ENCODE assay signal across 17 mouse cellular contexts in the genomic region with DNA sequence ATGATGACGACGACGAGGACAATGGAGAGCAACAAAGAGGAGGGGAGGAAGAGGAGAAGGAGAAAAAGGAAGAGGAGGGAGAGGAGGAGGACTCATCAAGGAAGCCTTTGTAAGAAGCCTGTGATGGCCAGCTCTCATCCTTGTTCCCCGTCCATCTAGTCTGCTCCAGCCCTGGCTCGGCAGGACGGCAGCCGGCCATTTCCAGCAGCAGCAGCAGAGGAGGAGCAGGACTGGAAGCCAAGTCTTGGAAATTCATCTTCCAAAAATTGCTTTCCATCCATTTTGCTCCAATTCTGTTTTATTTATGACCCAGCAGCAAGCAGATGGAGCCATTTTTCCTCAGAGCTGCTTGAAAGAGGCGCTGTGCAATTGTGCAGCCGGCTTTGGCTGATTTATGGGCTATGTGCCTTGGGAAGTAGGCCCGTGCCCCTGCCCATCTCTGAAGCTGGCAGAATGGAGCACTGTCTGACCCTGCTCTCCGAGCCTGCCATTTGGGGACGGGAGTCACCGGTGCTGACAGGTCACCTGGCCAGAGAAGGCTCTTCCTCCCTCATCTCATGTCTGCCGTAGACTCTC.
A peak's percentile ranks its signal among the peaks of the same experiment; 100 is the strongest.
DNase-seq lines count a peak whose midpoint lies in the region; ATAC-seq and TF ChIP-seq lines count a peak whose summit lies in the region.
"Had no signal": no experiment of that assay in that cellular context is flagged by ENCODE, and none has a peak within 500 bp of the region (broad histone marks: within the 10 kb centered on the region; RNA-seq: fewer than 3 reads in every experiment).

No protein-coding gene starts in this region.

- peaks cover 3% of the 10 kb centered on the region for H3K4me1 ChIP-seq in cerebellum, adult 2 months (ENCODE audit: control insufficient read depth, insufficient read depth, low read length)
- peaks cover 3% of the 10 kb centered on the region for H3K4me1 ChIP-seq in hindbrain, embryonic 16.5 days (ENCODE audit: control insufficient read depth, insufficient read depth, low read depth, low read length)
- H3K4me1 ChIP-seq in hindbrain, embryonic 14.5 days (replicated peaks; ENCODE audit: control insufficient read depth, insufficient read depth, low read length), result peaks cover 6% of the 10 kb centered on the region
- peaks cover 4% of the 10 kb centered on the region; the same call in 1 of the 2 replicates for H3K4me1 ChIP-seq in neural tube, embryonic 11.5 days (ENCODE audit: control insufficient read depth, insufficient read depth, low read length)
- H3K4me1 ChIP-seq in neural tube, embryonic 14.5 days (ENCODE audit: control insufficient read depth, insufficient read depth, low read length), result no peaks in the 10 kb centered on the region; the same call in 1 of the 2 replicates
- H3K4me1 ChIP-seq: embryonic facial prominence, embryonic 15.5 days; heart, embryonic 13.5 days; midbrain, embryonic 12.5 days had no signal

- H3K4me3 ChIP-seq in cerebellum, adult 2 months (replicated peaks; ENCODE audit: insufficient read depth, low read depth, low read length), result no peak overlapping the region
- no peak overlapping the region for H3K4me3 ChIP-seq in hindbrain, embryonic 16.5 days (ENCODE audit: low read length)
- H3K4me3 ChIP-seq in hindbrain, embryonic 14.5 days (replicated peaks; ENCODE audit: low read length), result no peak overlapping the region
- no peak overlapping the region for H3K4me3 ChIP-seq in neural tube, embryonic 11.5 days (ENCODE audit: low read depth, low read length)
- no peak overlapping the region for H3K4me3 ChIP-seq in neural tube, embryonic 14.5 days (ENCODE audit: low read depth, low read length)
- H3K4me3 ChIP-seq: embryonic facial prominence, embryonic 15.5 days; heart, embryonic 13.5 days; midbrain, embryonic 12.5 days had no signal

- no peaks in the 10 kb centered on the region for H3K9me3 ChIP-seq in hindbrain, embryonic 16.5 days (ENCODE audit: control insufficient read depth, low read length)
- no peaks in the 10 kb centered on the region for H3K9me3 ChIP-seq in hindbrain, embryonic 14.5 days (ENCODE audit: control insufficient read depth, low read length)
- no peaks in the 10 kb centered on the region for H3K9me3 ChIP-seq in neural tube, embryonic 11.5 days (ENCODE audit: control insufficient read depth, low read length)
- H3K9me3 ChIP-seq in neural tube, embryonic 14.5 days (ENCODE audit: control insufficient read depth, low read length), result no peaks in the 10 kb centered on the region
- H3K9me3 ChIP-seq: embryonic facial prominence, embryonic 15.5 days; heart, embryonic 13.5 days; midbrain, embryonic 12.5 days had no signal

- DNase-seq in cerebellum, postnatal 14 days, result peak; percentile 58 to 59
- DNase-seq in cerebellum, adult 2 months, result no peak
- no peak for DNase-seq in hindbrain, embryonic 14.5 days (ENCODE audit: low spot score)
- no peak for DNase-seq in neural tube, embryonic 11.5 days (ENCODE audit: low spot score)
- DNase-seq in neural tube, embryonic 10.5 days (ENCODE audit: extremely low spot score, low spot score), result no peak
- DNase-seq: adrenal gland, postnatal 36 days; heart, postnatal 4 days; kidney, adult 18-20 months; lung, postnatal 36 days; thymus, postnatal 14 days had no signal

- H3K9ac ChIP-seq in hindbrain, embryonic 16.5 days (ENCODE audit: low read depth, low read length), result no peak overlapping the region
- no peak overlapping the region for H3K9ac ChIP-seq in hindbrain, embryonic 14.5 days
- no peak overlapping the region for H3K9ac ChIP-seq in neural tube, embryonic 11.5 days (ENCODE audit: low read length)
- H3K9ac ChIP-seq in neural tube, embryonic 14.5 days (replicated peaks; ENCODE audit: low read depth, low read length), result no peak overlapping the region
- H3K9ac ChIP-seq: embryonic facial prominence, embryonic 15.5 days; heart, embryonic 13.5 days; midbrain, embryonic 12.5 days had no signal

- H3K27me3 ChIP-seq in cerebellum, adult 2 months (ENCODE audit: control insufficient read depth, insufficient read depth, low read length), result no peaks in the 10 kb centered on the region
- no peaks in the 10 kb centered on the region for H3K27me3 ChIP-seq in hindbrain, embryonic 16.5 days (replicated peaks; ENCODE audit: control insufficient read depth, insufficient read depth, low read length)
- 0 out of 2 replicates have a peak, but pooled peaks cover 4% of the 10 kb centered on the region for H3K27me3 ChIP-seq in hindbrain, embryonic 14.5 days (ENCODE audit: control insufficient read depth, insufficient read depth, low read length)
- H3K27me3 ChIP-seq in neural tube, embryonic 11.5 days (ENCODE audit: control insufficient read depth, insufficient read depth, low read length), result no peaks in the 10 kb centered on the region
- H3K27me3 ChIP-seq in neural tube, embryonic 14.5 days (ENCODE audit: control insufficient read depth, insufficient read depth, low read length), result no peaks in the 10 kb centered on the region
- H3K27me3 ChIP-seq: embryonic facial prominence, embryonic 15.5 days; heart, embryonic 13.5 days had no signal

- H3K4me2 ChIP-seq in hindbrain, embryonic 16.5 days (ENCODE audit: low read length), result no peak overlapping the region
- no peak overlapping the region for H3K4me2 ChIP-seq in hindbrain, embryonic 14.5 days (replicated peaks)
- no peak overlapping the region for H3K4me2 ChIP-seq in neural tube, embryonic 11.5 days (ENCODE audit: low read depth)
- H3K4me2 ChIP-seq in neural tube, embryonic 14.5 days (ENCODE audit: low read depth, low read length), result no peak overlapping the region
- H3K4me2 ChIP-seq: embryonic facial prominence, embryonic 15.5 days; heart, embryonic 13.5 days; midbrain, embryonic 12.5 days had no signal

- no peak for TF ChIP-seq POLR2A in cerebellum, adult 2 months (IDR thresholded peaks at IDR 0.05; ENCODE audit: borderline replicate concordance, insufficient read depth, low read length)

- WGBS in cerebellum, adult 2 months, result 44% methylated on average over 14 of the region's 14 CpGs
- WGBS in hindbrain, embryonic 16.5 days, result 64% methylated on average over 14 of the region's 14 CpGs
- WGBS in hindbrain, embryonic 14.5 days, result 74% methylated on average over 14 of the region's 14 CpGs
- whole genome bisulfite sequencing in neural tube, embryonic 11.5 days, result 49% methylated on average over 14 of the region's 14 CpGs
- WGBS in neural tube, embryonic 14.5 days, result 28% methylated on average over 14 of the region's 14 CpGs

- ATAC-seq in hindbrain, embryonic 16.5 days, result 0 out of 2 replicates have a peak, but pooled peaks have one; percentile 34
- no peak for ATAC-seq in hindbrain, embryonic 14.5 days (ENCODE audit: low FRiP score)
- ATAC-seq in neural tube, embryonic 11.5 days (ENCODE audit: insufficient read depth, low FRiP score, low TSS enrichment), result no peak
- no peak; the same call in 1 of the 2 replicates for ATAC-seq in neural tube, embryonic 14.5 days (ENCODE audit: low read depth)
- no peak for ATAC-seq in megakaryocyte progenitor cell, adult 5-6 weeks (replicated peaks; ENCODE audit: poor library complexity)

- H3K27ac ChIP-seq in cerebellum, adult 2 months (ENCODE audit: insufficient read depth, low read length), result no peak overlapping the region
- no peak overlapping the region for H3K27ac ChIP-seq in hindbrain, embryonic 16.5 days (ENCODE audit: low read depth, low read length)
- H3K27ac ChIP-seq in hindbrain, embryonic 14.5 days, result no peak overlapping the region
- H3K27ac ChIP-seq in neural tube, embryonic 11.5 days (ENCODE audit: low read depth, low read length), result 0 out of 2 replicates have a peak overlapping the region, but pooled peaks have one; percentile 14
- peak overlapping the region; percentile 24; the same call in 1 of the 2 replicates for H3K27ac ChIP-seq in neural tube, embryonic 14.5 days (ENCODE audit: low read depth, low read length)
- H3K27ac ChIP-seq: embryonic facial prominence, embryonic 15.5 days; heart, embryonic 13.5 days; midbrain, embryonic 12.5 days had no signal

- H3K36me3 ChIP-seq in hindbrain, embryonic 16.5 days (ENCODE audit: control insufficient read depth, insufficient read depth, low read length), result no peaks in the 10 kb centered on the region
- no peaks in the 10 kb centered on the region for H3K36me3 ChIP-seq in hindbrain, embryonic 14.5 days (replicated peaks; ENCODE audit: control insufficient read depth, insufficient read depth)
- no peaks in the 10 kb centered on the region for H3K36me3 ChIP-seq in neural tube, embryonic 11.5 days (ENCODE audit: control insufficient read depth, insufficient read depth, low read length)
- H3K36me3 ChIP-seq in neural tube, embryonic 14.5 days (ENCODE audit: control insufficient read depth, insufficient read depth, low read length), result no peaks in the 10 kb centered on the region
- H3K36me3 ChIP-seq: embryonic facial prominence, embryonic 15.5 days; G1E; heart, embryonic 13.5 days; midbrain, embryonic 12.5 days had no signal

- TF ChIP-seq CTCF in cerebellum, adult 2 months (IDR thresholded peaks at IDR 0.05; ENCODE audit: borderline replicate concordance, insufficient read depth, low read depth, low read length), result no peak

Comparison
In these comparisons a context has a peak if more than half of its experiments do, and no peak if none do; other contexts are left out.
1. DNase-seq: peak in cerebellum, postnatal 14 days (2 of 2); none in cerebellum, adult 2 months (0 of 2), hindbrain, embryonic 14.5 days (single experiment), neural tube, embryonic 11.5 days (single experiment) and neural tube, embryonic 10.5 days (single experiment).
2. H3K27ac ChIP-seq: peak in neural tube, embryonic 11.5 days (single experiment) and neural tube, embryonic 14.5 days (single experiment); none in cerebellum, adult 2 months (single experiment), hindbrain, embryonic 16.5 days (single experiment) and hindbrain, embryonic 14.5 days (single experiment).